Mouse (Mus musculus) gastrocnemius, postnatal 36 days (tissue): ENCODE measurements around the gene Pard3b. TPM values are rescaled to one million over a fixed set of nuclear protein-coding genes. Genes with fewer than 3 reads are reported as not detected.

Source experiments
- DNase-seq, 2 experiments: peaks; one replicate each; pipeline ENCODE4 v3.0.0; 2022
- intact Hi-C: fragments of 180-260 bp; cut with DNase I; formaldehyde crosslinking; loops from one replicate; pipeline ENCODE4 v1.15.1; 2025
- total RNA-seq, 2 experiments: library from RNA; stranded (reverse); gene quantifications; 2 replicates each; pipeline ENCODE4 v1.2.3; 2021

The Pard3b gene
- total RNA-seq, 2 experiments from 2014 or later: 5.0 to 5.1 TPM

GRCm38 (mm10) chr1:62201686-62202257 is 563.1 kb downstream of the Pard3b start:
- intact Hi-C loops: no loop called here
- no peak for DNase-seq

GRCm38 (mm10) chr1:62213285-62213684 is 574.7 kb downstream of the Pard3b start:
- intact Hi-C loops: no loop called here
- no peak for DNase-seq

- intact Hi-C loops: no loop called here
- DNase-seq: no peak
Measured at GRCm38 (mm10) chr1:62215842-62216241, 577.2 kb downstream of the Pard3b start.

DNA sequence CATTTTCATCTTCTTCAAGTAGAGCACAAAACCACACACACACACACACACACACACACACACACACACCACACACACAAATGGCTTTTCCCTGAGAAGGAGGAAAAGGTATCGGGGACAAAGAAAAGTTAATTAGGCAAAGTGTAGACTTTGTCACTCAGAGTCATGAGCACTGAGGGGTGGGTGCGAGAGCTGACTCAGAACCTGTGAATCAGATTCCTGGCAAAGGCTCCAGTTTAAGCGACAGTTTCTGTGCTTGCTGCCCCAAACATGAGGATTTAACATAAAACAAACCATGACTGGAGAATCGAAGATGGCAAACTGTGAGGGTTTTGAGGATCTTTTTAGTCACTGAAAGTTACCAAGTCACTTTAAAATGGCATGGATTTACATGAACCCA is 577.9 kb downstream of the Pard3b start:
- no peak for DNase-seq
- intact Hi-C loops: no loop called here

DNA sequence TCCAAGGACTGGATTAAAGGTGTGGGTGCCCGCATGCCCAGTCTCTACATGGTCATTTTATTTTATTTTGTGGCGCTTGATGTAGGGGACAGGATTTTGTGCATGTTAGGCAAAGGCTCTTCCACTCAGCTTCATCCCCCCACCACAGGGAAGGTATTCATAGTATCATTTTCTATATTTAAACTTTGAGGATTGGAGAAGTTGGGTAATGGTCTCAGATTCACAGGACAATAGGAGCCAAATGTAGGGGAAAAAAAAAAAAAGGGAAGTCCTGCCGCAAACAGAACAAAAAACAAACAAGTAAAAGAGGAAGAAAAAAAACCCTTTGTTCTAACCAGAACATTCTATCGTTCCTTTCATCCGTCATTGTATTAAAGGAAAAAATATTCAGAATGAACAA is 590.5 kb downstream of the Pard3b start:
- no peak for DNase-seq
- intact Hi-C loops: no loop called here

GRCm38 (mm10) chr1:62234039-62234438 is 595.4 kb downstream of the Pard3b start:
- intact Hi-C loops: no loop called here
- no peak for DNase-seq

- no peak for DNase-seq
- intact Hi-C loops: no loop called here
Measured at GRCm38 (mm10) chr1:62235121-62235520, 596.5 kb downstream of the Pard3b start.

- intact Hi-C loops: no loop called here
- no peak for DNase-seq
Measured at GRCm38 (mm10) chr1:62244191-62244984, 605.8 kb downstream of the Pard3b start.

GRCm38 (mm10) chr1:62252432-62252831 is 613.8 kb downstream of the Pard3b start:
- DNase-seq: no peak
- intact Hi-C loops: no loop called here

GRCm38 (mm10) chr1:62254316-62254715 is 615.7 kb downstream of the Pard3b start:
- intact Hi-C loops: no loop called here
- DNase-seq: no peak

DNA sequence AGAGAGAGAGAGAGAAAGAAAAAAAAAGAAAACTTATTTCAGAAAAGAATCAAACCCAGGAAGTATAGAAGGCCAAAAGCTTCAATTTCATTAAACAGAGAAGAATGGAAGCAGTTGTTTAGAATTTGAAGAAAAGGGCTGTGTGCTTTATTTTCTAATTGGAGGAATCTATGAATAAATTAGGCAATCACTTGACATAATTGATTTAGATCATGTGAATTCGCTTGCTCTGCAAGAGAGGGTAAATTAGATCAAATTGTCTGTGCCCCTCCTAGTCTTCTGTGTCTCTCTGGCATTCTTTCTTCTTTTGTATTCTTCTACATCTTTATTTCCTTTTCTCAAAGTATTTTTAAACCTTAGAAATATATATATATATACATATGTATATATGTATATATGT is 616.3 kb downstream of the Pard3b start:
- intact Hi-C loops: no loop called here
- no peak for DNase-seq

- intact Hi-C loops: no loop called here
- no peak for DNase-seq
Measured at GRCm38 (mm10) chr1:62276466-62276865, 637.8 kb downstream of the Pard3b start.

DNA sequence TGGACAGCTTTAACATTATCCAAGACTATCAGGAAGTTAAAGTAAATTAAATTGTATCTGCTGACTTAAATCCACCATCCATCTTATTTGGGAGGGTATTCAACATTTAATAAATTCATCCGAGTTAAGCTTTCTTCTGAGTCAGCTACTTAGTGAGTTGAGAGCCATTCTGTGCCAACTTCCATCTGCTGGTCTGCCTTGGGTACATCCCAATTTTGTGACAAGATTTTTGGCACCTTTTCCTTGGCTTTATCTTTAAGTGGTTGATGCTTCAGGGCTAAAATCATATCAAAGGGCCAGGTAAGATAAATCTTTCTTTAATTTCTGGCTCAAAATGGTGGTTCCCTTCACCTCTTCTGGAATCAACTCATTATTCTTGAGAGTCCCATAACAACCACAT is 640.0 kb downstream of the Pard3b start:
- intact Hi-C loops: no loop called here
- DNase-seq: no peak

GRCm38 (mm10) chr1:62280586-62280985 is 642.0 kb downstream of the Pard3b start:
- intact Hi-C loops: no loop called here
- DNase-seq: no peak

DNA sequence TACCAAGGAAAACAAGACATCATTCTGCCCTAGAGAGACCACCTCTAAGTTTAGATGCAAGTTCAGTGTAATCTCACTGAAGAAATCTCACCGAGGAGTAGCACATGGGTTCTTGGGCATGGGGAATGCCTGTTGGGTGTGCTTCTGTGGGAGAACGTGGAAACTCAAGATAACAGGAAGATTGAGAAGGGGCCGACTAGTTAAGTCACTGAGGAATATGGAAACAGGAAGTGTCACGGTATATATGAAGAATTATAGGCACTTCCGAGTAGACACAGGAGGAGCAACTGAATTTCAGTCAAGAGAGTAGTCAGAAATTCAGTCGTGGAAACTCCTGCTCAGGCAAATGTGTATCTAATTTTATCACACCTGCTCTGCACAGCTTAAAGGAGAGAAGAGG is 644.2 kb downstream of the Pard3b start:
- intact Hi-C loops: no loop called here
- DNase-seq: no peak

- intact Hi-C loops: no loop called here
- no peak for DNase-seq
Measured at GRCm38 (mm10) chr1:62283624-62284023, 645.0 kb downstream of the Pard3b start.

GRCm38 (mm10) chr1:62309376-62309775 is 670.8 kb downstream of the Pard3b start:
- DNase-seq: no peak
- intact Hi-C loops: no loop called here

GRCm38 (mm10) chr1:62325237-62325636 is 686.6 kb downstream of the Pard3b start:
- intact Hi-C loops: no loop called here
- no peak for DNase-seq

GRCm38 (mm10) chr1:62327743-62328142 is 689.1 kb downstream of the Pard3b start:
- intact Hi-C loops: no loop called here
- DNase-seq: no peak

DNA sequence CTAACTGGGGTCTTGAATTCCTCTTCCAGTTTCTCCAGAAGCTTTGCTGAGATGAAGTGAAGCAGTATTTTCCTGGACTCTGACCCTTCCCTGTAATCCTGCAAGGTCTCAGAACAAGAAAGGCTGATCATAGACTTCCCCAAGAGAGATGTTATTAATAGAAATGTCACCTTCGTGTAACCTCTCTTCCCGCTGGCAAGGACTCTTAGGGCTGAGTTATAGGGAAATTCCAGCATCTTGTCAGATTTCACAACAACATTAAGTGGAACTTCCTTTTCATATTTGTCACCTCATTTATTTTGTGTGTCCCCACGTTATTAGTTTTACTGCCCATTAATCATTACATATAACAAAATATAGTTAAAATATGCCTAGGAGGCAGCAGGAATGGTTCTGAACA is 690.2 kb downstream of the Pard3b start:
- intact Hi-C loops: no loop called here

GRCm38 (mm10) chr1:62333016-62333415 is 694.4 kb downstream of the Pard3b start:
- intact Hi-C loops: no loop called here
- DNase-seq: no peak

More for the DNA sequence above, 690.2 kb downstream of the Pard3b start:
- no peak for DNase-seq

GRCm38 (mm10) chr1:62334196-62334595 is 695.6 kb downstream of the Pard3b start:
- intact Hi-C loops: no loop called here
- no peak for DNase-seq
